Mouse (Mus musculus): ENCODE results near the gene Ccdc51. TPM values are rescaled to one million over a fixed set of nuclear protein-coding genes. Genes with fewer than 3 reads are reported as not detected.

The Ccdc51 gene
- polyA plus RNA-seq, 1 experiment from 2014 or later = 21.9 TPM

DNA sequence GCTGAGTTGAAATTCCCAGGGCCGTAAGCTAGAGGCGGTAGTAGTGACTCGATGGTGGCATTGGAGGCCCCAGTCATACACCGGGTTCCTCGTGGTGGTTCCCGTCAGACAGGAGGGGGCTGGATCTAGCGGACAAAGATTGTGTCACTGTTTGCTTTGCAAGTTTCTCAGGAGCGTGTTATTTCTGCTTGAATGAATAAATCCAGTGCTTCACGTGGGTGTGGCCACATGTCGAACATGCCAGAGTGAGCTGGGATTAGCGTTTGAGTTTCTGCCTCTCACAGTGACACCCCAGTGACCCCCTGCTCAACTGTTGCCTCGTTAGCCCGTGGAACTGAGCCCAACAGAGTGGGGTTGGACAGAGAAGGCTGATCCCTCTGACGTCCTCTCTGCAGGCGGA, 8.2 kb downstream of the Ccdc51 start:
- WGBS = 80% methylated on average over 15 of the region's 15 CpGs
- Histone ChIP-seq H3K36me3 (ENCODE audit: control insufficient read depth, insufficient read depth, low read length) (peaks cover 5% of the 10 kb centered on the region; the same call in 1 of the 2 replicates), H3K9me3 (ENCODE audit: control insufficient read depth, low read length) (no peaks in the 10 kb centered on the region), H3K4me2 (no peak overlapping the region), H3K4me1 (replicated peaks; ENCODE audit: control insufficient read depth, insufficient read depth, low read length) (peaks cover 7% of the 10 kb centered on the region), H3K9ac (ENCODE audit: low read depth, low read length) (no peak overlapping the region), H3K27me3 (replicated peaks; ENCODE audit: control insufficient read depth, insufficient read depth, low read length) (peaks cover 14% of the 10 kb centered on the region), H3K27ac (ENCODE audit: low read depth, low read length) (no peak overlapping the region), H3K4me3 (ENCODE audit: low read depth, low read length) (no peak overlapping the region)
- ATAC-seq (replicated peaks; ENCODE audit: low FRiP score) (no peak), DNase-seq (ENCODE audit: low spot score) (no peak)

DNA sequence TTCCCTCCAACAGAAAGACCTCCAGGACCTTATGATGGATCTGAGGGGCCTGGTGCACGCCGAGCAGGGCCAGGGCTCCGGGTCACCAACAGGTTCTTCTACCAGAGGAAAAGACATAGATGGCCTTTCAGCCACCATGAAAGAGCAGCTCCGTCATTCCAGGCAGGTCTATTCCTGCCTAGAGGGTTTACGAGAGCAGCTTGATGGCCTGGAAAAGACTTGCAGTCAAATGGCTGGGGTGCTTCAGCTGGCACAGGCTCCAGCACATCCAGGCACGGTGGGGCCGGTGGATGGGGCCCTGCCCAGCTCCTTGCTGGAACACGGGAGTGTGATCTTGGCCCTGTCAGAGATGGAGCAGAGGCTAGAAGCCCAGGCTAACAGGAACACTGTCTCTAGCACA, 9.5 kb downstream of the Ccdc51 start:
- Histone ChIP-seq H3K27ac (ENCODE audit: low read depth, low read length) (no peak overlapping the region; the same call in 1 of the 2 replicates), H3K27me3 (replicated peaks; ENCODE audit: control insufficient read depth, insufficient read depth, low read length) (peaks cover 27% of the 10 kb centered on the region), H3K36me3 (ENCODE audit: control insufficient read depth, insufficient read depth, low read length) (peaks cover 5% of the 10 kb centered on the region; the same call in 1 of the 2 replicates), H3K4me3 (ENCODE audit: low read depth, low read length) (no peak overlapping the region), H3K4me2 (no peak overlapping the region), H3K9ac (ENCODE audit: low read depth, low read length) (no peak overlapping the region), H3K4me1 (replicated peaks; ENCODE audit: control insufficient read depth, insufficient read depth, low read length) (peaks cover 7% of the 10 kb centered on the region), H3K9me3 (ENCODE audit: control insufficient read depth, low read length) (no peaks in the 10 kb centered on the region)
- no peak for ATAC-seq (replicated peaks; ENCODE audit: low FRiP score)
- 92% methylated on average over 8 of the region's 8 CpGs for WGBS
- DNase-seq (ENCODE audit: low spot score) = no peak

DNA sequence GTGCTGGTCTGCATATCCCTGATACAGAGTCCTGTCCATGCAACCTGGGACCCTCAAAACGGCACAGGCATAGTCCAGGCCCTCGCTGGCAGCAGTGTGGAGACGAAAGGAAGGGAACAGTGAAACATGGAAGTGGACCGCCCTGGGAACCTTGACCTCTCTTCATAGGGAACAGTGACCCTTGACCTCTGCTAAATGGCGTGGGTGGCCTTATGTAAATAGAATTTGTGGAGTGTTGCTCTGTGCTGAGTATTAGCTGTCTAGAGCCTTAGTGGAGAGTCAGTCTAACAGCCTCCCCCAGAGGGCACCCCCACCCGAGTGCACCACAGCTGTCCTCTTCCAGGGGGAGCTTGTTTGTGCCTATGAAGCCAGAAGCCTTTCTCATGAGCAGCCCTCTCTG, 10.5 kb downstream of the Ccdc51 start:
- 67% methylated on average over 6 of the region's 6 CpGs for WGBS
- Histone ChIP-seq H3K36me3 (ENCODE audit: control insufficient read depth, insufficient read depth, low read length) (peaks cover 5% of the 10 kb centered on the region; the same call in 1 of the 2 replicates), H3K9me3 (ENCODE audit: control insufficient read depth, low read length) (no peaks in the 10 kb centered on the region), H3K4me2 (no peak overlapping the region), H3K9ac (ENCODE audit: low read depth, low read length) (no peak overlapping the region), H3K27ac (ENCODE audit: low read depth, low read length) (no peak overlapping the region), H3K27me3 (replicated peaks; ENCODE audit: control insufficient read depth, insufficient read depth, low read length) (peaks cover 35% of the 10 kb centered on the region), H3K4me1 (replicated peaks; ENCODE audit: control insufficient read depth, insufficient read depth, low read length) (peaks cover 13% of the 10 kb centered on the region), H3K4me3 (ENCODE audit: low read depth, low read length) (no peak overlapping the region)
- peak; percentile 13; the same call in 1 of the 2 replicates for ATAC-seq (replicated peaks; ENCODE audit: low FRiP score)
- DNase-seq (ENCODE audit: low spot score) = no peak

DNA sequence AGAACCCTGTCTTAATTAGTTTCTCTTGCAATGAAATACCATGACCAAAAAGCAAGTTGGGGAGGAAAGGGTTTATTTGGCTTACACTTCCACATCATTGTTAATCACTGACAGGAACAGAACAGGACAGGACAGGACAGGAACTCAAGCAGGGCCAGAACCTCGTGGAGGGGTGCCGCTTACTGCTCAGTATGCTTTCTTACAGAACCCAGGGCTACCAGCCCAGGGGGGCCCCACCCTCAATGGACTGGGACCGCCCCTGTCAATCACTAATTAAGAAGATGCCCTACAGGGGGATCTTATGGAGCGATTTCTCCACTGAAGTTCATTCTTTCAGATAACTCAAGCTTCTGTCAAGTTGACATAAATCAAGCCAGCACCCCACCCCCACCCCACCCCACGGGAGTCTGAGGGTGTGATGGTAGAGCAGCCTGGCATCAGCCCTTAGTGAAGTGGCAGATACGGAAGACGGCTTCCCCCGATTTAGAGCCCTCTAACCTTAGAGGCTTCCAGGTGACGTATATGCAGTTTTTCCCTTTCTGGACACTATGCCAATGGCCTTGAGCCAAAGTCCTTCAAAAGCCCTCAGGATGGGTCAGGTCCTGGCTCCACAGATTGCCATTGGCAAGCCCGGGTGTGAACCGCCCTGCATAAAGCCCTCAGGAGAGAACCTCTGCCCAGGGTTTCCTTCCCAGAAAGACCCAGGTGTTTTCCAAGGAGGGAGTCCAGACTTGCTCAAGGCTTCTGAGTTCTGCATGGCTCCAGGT, 11.7 kb downstream of the Ccdc51 start:
- Histone ChIP-seq H3K4me3 (ENCODE audit: low read depth, low read length) (peak overlapping the region; percentile 61), H3K27me3 (replicated peaks; ENCODE audit: control insufficient read depth, insufficient read depth, low read length) (peaks cover 35% of the 10 kb centered on the region)

DNA sequence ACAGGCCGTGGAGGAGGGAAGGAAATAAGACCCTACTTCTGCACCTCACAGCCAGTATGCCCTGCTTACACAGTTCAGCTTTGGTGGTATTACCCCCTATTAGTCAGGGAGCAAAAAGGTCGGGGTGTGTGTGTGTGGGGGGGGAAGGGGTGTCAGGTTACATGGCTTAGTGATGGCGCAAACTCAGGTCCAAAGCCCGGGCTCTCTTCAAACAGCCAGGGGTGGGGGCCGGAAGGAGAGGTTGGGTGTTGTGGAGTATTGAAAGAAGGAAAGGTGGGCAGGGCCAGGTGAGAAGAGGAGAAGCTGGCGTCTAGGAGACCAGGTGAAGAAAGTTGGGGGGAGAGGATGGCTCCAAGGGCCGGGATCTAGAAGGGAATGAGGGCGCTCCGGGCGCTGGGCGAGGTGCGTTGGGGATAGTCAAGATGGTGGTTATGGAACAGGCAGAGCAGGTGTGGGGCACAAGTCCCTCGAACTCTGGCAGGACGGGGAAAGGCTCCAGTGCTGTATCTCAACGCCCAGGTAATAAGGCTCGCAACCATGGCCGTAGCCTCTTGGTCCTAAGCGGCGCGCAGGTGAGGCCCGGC, 12.4 kb downstream of the Ccdc51 start:
- Histone ChIP-seq H3K4me2 (peak overlapping the region; percentile 65), H3K27me3 (replicated peaks; ENCODE audit: control insufficient read depth, insufficient read depth, low read length) (peaks cover 35% of the 10 kb centered on the region), H3K36me3 (ENCODE audit: control insufficient read depth, insufficient read depth, low read length) (peaks cover 2% of the 10 kb centered on the region; the same call in 1 of the 2 replicates), H3K9ac (ENCODE audit: low read depth, low read length) (peak overlapping the region; percentile 69), H3K4me1 (replicated peaks; ENCODE audit: control insufficient read depth, insufficient read depth, low read length) (peaks cover 21% of the 10 kb centered on the region), H3K27ac (ENCODE audit: low read depth, low read length) (peak overlapping the region; percentile 91), H3K4me3 (ENCODE audit: low read depth, low read length) (peak overlapping the region; percentile 61), H3K9me3 (ENCODE audit: control insufficient read depth, low read length) (no peaks in the 10 kb centered on the region)
- peak; percentile 24 for ATAC-seq (replicated peaks; ENCODE audit: low FRiP score)
- 7% methylated on average over 21 of the region's 21 CpGs for WGBS
- DNase-seq (ENCODE audit: low spot score) = peak; percentile 64

More for the DNA sequence above, 11.7 kb downstream of the Ccdc51 start:
- H3K4me2 ChIP-seq = peak overlapping the region; percentile 65
- peak overlapping the region; percentile 69; the same call in 1 of the 2 replicates for H3K9ac ChIP-seq (ENCODE audit: low read depth, low read length)
- H3K9me3 ChIP-seq (ENCODE audit: control insufficient read depth, low read length) = no peaks in the 10 kb centered on the region
- peaks cover 21% of the 10 kb centered on the region for H3K4me1 ChIP-seq (replicated peaks; ENCODE audit: control insufficient read depth, insufficient read depth, low read length)
- ATAC-seq (replicated peaks; ENCODE audit: low FRiP score) (no peak), DNase-seq (ENCODE audit: low spot score) (no peak)
- H3K27ac ChIP-seq (ENCODE audit: low read depth, low read length) = peak overlapping the region; percentile 77
- WGBS = 31% methylated on average over 11 of the region's 11 CpGs
- H3K36me3 ChIP-seq (ENCODE audit: control insufficient read depth, insufficient read depth, low read length) = peaks cover 5% of the 10 kb centered on the region; the same call in 1 of the 2 replicates

DNA sequence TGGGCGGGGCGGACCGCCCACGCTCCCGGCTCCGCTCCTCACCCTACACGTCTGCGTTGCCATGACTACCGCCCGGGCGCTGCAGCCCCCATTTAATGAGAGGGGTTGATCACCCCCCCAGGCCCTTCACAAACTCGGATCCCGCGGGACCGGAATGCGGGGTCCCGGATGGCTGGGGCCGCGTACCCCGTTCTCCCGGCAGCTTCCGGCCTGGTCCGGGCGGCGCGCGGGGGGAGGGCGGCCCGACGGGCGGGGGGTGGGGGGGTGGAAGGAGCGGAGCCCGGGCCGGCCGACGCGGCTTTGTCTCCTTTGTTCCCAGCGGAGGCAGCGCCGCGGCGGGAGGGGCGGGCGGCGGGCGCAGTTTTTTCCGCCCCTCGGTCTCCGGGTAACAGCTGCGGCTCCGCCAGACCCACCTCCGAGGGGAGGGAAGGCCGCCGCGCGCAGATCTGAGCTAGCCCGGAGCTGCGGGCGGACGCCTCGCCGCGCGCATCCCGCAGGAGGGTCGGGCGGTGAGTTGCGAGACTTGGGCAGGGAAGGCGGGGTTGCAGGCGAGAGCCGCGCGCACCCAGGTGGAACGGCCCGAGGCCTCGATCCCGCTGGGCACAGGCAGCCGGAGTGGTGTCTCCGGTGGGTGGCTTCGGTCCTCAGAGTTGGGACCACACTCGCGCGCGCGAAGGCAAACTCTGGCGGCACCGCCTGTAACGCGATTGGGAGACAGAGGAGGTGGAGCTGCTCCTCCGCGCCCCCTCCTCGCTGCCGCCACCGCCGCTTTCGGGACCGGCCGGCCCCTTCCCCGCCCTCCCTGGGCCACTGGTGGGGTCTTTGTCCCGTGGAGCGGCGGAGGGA, 13.1 kb downstream of the Ccdc51 start, which contains the start of gene Plxnb1:
Gene Plxnb1 (plus strand): TSS at position 253 of the 846 bp plus-strand sequence.
- H3K4me1 ChIP-seq (replicated peaks; ENCODE audit: control insufficient read depth, insufficient read depth, low read length) = peaks cover 21% of the 10 kb centered on the region
- H3K9me3 ChIP-seq (ENCODE audit: control insufficient read depth, low read length) = no peaks in the 10 kb centered on the region
- peaks cover 2% of the 10 kb centered on the region; the same call in 1 of the 2 replicates for H3K36me3 ChIP-seq (ENCODE audit: control insufficient read depth, insufficient read depth, low read length)
- peak within 1 kb of the TSS; percentile 65 for H3K4me2 ChIP-seq
- under 1% methylated on average over 99 of the region's 102 CpGs for WGBS
- H3K27me3 ChIP-seq (replicated peaks; ENCODE audit: control insufficient read depth, insufficient read depth, low read length) = peaks cover 35% of the 10 kb centered on the region
- DNase-seq (ENCODE audit: low spot score) (peak; percentile 76), ATAC-seq (replicated peaks; ENCODE audit: low FRiP score) (peak; percentile 24)
- peak within 1 kb of the TSS; percentile 61 for H3K4me3 ChIP-seq (ENCODE audit: low read depth, low read length)
- peak within 1 kb of the TSS; percentile 69 for H3K9ac ChIP-seq (ENCODE audit: low read depth, low read length)
- H3K27ac ChIP-seq (ENCODE audit: low read depth, low read length) = peak within 1 kb of the TSS; percentile 91

DNA sequence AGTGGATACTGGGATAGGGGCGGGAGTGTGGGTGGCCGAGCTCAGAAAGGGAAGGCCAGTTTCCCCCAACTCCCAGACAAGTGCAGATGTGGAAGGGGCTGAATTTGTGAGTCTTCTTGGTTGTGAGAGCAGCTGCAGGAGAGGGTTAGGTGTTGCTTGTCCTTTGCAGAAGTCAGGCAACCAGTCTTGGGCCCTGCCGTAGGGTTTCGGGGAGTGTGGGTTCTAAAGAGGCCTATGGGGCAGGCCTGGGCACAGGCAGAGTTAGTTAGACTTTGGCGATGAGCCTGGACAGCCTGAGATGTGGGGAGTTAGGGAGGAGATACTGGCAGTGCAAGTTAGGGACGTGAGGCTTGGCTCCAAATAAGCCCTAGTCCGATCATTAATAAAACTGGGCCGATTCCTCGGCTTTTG, 14.0 kb downstream of the Ccdc51 start:
- 47% methylated on average over 9 of the region's 9 CpGs for WGBS
- Histone ChIP-seq H3K27me3 (replicated peaks; ENCODE audit: control insufficient read depth, insufficient read depth, low read length) (peaks cover 35% of the 10 kb centered on the region), H3K4me3 (ENCODE audit: low read depth, low read length) (peak overlapping the region; percentile 61), H3K9ac (ENCODE audit: low read depth, low read length) (peak overlapping the region; percentile 69), H3K27ac (ENCODE audit: low read depth, low read length) (peak overlapping the region; percentile 91), H3K4me1 (replicated peaks; ENCODE audit: control insufficient read depth, insufficient read depth, low read length) (peaks cover 21% of the 10 kb centered on the region), H3K4me2 (peak overlapping the region; percentile 65), H3K9me3 (ENCODE audit: control insufficient read depth, low read length) (no peaks in the 10 kb centered on the region), H3K36me3 (ENCODE audit: control insufficient read depth, insufficient read depth, low read length) (peaks cover 2% of the 10 kb centered on the region; the same call in 1 of the 2 replicates)
- DNase-seq (ENCODE audit: low spot score) (no peak), ATAC-seq (replicated peaks; ENCODE audit: low FRiP score) (no peak)

DNA sequence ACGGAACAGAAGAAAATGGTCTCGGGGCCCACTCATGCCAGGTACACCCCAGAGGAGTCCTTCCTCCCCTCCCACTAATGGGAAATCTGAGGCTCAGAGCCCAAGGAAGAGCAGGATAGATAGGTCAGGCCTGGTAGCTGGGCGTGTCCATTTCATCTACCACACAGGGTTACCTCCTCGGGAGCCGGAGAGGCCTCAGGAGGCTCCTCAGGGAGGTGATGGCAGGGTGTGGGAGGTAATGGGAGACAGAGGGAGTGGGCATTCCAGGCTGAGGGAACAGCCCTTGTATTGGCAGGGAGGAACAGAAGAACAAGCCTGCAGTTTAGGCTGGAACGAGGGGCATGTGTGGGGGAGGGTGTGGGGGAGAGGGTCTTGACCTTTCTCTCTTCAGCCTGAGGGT, 14.6 kb downstream of the Ccdc51 start:
- H3K9me3 ChIP-seq (ENCODE audit: control insufficient read depth, low read length) = no peaks in the 10 kb centered on the region
- peaks cover 21% of the 10 kb centered on the region for H3K4me1 ChIP-seq (replicated peaks; ENCODE audit: control insufficient read depth, insufficient read depth, low read length)
- ATAC-seq (replicated peaks; ENCODE audit: low FRiP score) (no peak), DNase-seq (ENCODE audit: low spot score) (no peak)
- H3K27me3 ChIP-seq (replicated peaks; ENCODE audit: control insufficient read depth, insufficient read depth, low read length) = peaks cover 35% of the 10 kb centered on the region
- peak overlapping the region; percentile 65 for H3K4me2 ChIP-seq
- peak overlapping the region; percentile 61 for H3K4me3 ChIP-seq (ENCODE audit: low read depth, low read length)
- peak overlapping the region; percentile 13 for H3K9ac ChIP-seq (ENCODE audit: low read depth, low read length)
- H3K27ac ChIP-seq (ENCODE audit: low read depth, low read length) = peak overlapping the region; percentile 4; the same call in 1 of the 2 replicates
- no peaks in the 10 kb centered on the region for H3K36me3 ChIP-seq (ENCODE audit: control insufficient read depth, insufficient read depth, low read length)
- 47% methylated on average over 6 of the region's 6 CpGs for WGBS
